Mouse (Mus musculus) left cerebral cortex, adult 18-20 months (tissue): ENCODE measurements at regions not wholly inside any gene's neighbourhood (a gene's known extent, or its start where the extent isn't known, plus 50 kb on each side); places are given as distances from the start of the nearest gene placed in this dataset.

Source experiments
- DNase-seq, 2 experiments: peaks; one replicate each; pipeline ENCODE4 v3.0.0; 2021 to 2022; ENCODE audit warnings: low spot score in 2 of 2, mixed read lengths in 1 of 2

- no peak for DNase-seq
Observed at GRCm38 (mm10) chr1:73728377-73728776, 395.9 kb downstream of the Tns1 start.

- no peak for DNase-seq
Observed at GRCm38 (mm10) chr1:73727781-73728180, 396.5 kb downstream of the Tns1 start.

- DNase-seq, result no peak
Observed at GRCm38 (mm10) chr1:73726658-73727057, 397.6 kb downstream of the Tns1 start.

- DNase-seq, result no peak
Observed at GRCm38 (mm10) chr1:73725486-73725885, 398.8 kb downstream of the Tns1 start.

- no peak for DNase-seq
Observed at GRCm38 (mm10) chr1:73724551-73724950, 399.7 kb downstream of the Tns1 start.

GRCm38 (mm10) chr1:73721486-73722225 is 402.6 kb downstream of the Tns1 start:
- no peak for DNase-seq

- no peak for DNase-seq
Observed at GRCm38 (mm10) chr1:73718421-73718820, 405.8 kb downstream of the Tns1 start.

- no peak for DNase-seq
Observed at GRCm38 (mm10) chr1:73717401-73717800, 406.8 kb downstream of the Tns1 start.

- no peak for DNase-seq
Observed at GRCm38 (mm10) chr1:73716901-73717300, 407.3 kb downstream of the Tns1 start.

GRCm38 (mm10) chr1:73715571-73715970 is 408.7 kb downstream of the Tns1 start:
- no peak for DNase-seq

- DNase-seq, result no peak
Observed at GRCm38 (mm10) chr1:73702428-73702842, 421.8 kb downstream of the Tns1 start.

GRCm38 (mm10) chr1:73693537-73693936 is 430.7 kb downstream of the Tns1 start:
- no peak for DNase-seq

GRCm38 (mm10) chr1:73685734-73686133 is 438.5 kb downstream of the Tns1 start:
- DNase-seq, result no peak

GRCm38 (mm10) chr1:73685066-73685465 is 439.2 kb downstream of the Tns1 start:
- no peak for DNase-seq

- DNase-seq, result no peak
Observed at GRCm38 (mm10) chr1:73684166-73684565, 440.1 kb downstream of the Tns1 start.

- no peak for DNase-seq
Observed at GRCm38 (mm10) chr1:73683132-73683888, 440.9 kb downstream of the Tns1 start.

- no peak for DNase-seq
Observed at GRCm38 (mm10) chr1:73681697-73682096, 442.6 kb downstream of the Tns1 start.

- no peak for DNase-seq
Observed at GRCm38 (mm10) chr1:73680829-73681228, 443.4 kb downstream of the Tns1 start.

- DNase-seq, result no peak
Observed at GRCm38 (mm10) chr1:73673851-73674235, 450.4 kb downstream of the Tns1 start.

GRCm38 (mm10) chr1:73673191-73673850 is 450.9 kb downstream of the Tns1 start:
- DNase-seq, result no peak

- DNase-seq, result no peak
Observed at GRCm38 (mm10) chr1:73672239-73672638, 452.0 kb downstream of the Tns1 start.

GRCm38 (mm10) chr1:73668691-73669090 is 455.6 kb downstream of the Tns1 start:
- DNase-seq, result no peak
